Mouse (Mus musculus): Measurements from ENCODE around the gene 2310034G01Rik.

GRCm38 (mm10) chr19:46306751-46307289 is 43.3 kb downstream of the 2310034G01Rik start:
- TF ChIP-seq CTCF (IDR thresholded peaks at IDR 0.05; ENCODE audit: borderline replicate concordance, control insufficient read depth, extremely low read depth, insufficient read depth, low read length, poor library complexity) (no peak), POLR2A (IDR thresholded peaks at IDR 0.05; ENCODE audit: control insufficient read depth, extremely low read depth, insufficient read depth, low read length, poor library complexity) (no peak)
